Mouse (Mus musculus): Measurements from ENCODE around the gene Plscr2.

DNA sequence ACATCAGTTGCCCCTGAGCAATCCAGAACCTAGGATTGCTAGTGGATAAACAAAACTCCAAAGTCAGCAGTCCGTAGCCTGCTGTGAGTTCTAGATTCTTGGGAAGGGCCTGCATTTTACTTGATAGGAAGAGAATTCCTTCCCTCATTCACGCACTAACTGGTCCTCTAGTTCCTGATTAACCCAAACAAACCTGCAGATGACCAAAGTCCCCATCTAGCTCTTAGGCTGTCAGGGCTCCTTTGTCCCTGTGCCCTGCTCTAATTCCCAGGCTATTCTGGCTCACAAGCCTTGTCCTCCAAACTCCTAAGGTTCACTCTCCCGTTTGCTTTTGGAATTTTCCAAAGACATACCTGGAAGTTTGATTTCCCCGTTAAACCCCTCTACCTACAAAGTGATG lies 2.8 kb upstream of the Plscr2 start:
- TF ChIP-seq CTCF (IDR thresholded peaks at IDR 0.05; ENCODE audit: control insufficient read depth, insufficient read depth, insufficient read length) (no peak), USF1 (IDR thresholded peaks at IDR 0.05; ENCODE audit: low read depth) (no peak), MAX (IDR thresholded peaks at IDR 0.05) (no peak), MYOD1 (IDR thresholded peaks at IDR 0.05; ENCODE audit: control insufficient read depth, insufficient read length, low read depth) (no peak), MYOG (IDR thresholded peaks at IDR 0.05; ENCODE audit: control insufficient read depth, extremely low read depth, insufficient read length) (no peak)
